Mouse (Mus musculus) cortical plate, adult 2 months (tissue): ENCODE results near the gene Efna5.

Experiments
- CTCF ChIP-seq: fragments of 200-500 bp; IDR thresholded peaks from 2 replicates; pipeline ENCODE4 v1.5.1; 2011; ENCODE audit warnings: mild to moderate bottlenecking, control low read depth, low read length; ENCODE audit not compliant: insufficient read depth; ENCODE audit errors: extremely low read depth
- POLR2A ChIP-seq: fragments of 200-500 bp; IDR thresholded peaks from 2 replicates; pipeline ENCODE4 v1.6.1; 2011; ENCODE audit warnings: mild to moderate bottlenecking, low read length, control low read depth; ENCODE audit not compliant: insufficient read depth; ENCODE audit errors: extremely low read depth

GRCm38 (mm10) chr17:62915304-62915703 is 34.2 kb upstream of the Efna5 start:
- TF ChIP-seq CTCF (no peak), POLR2A (no peak)
